In the genomic region with DNA sequence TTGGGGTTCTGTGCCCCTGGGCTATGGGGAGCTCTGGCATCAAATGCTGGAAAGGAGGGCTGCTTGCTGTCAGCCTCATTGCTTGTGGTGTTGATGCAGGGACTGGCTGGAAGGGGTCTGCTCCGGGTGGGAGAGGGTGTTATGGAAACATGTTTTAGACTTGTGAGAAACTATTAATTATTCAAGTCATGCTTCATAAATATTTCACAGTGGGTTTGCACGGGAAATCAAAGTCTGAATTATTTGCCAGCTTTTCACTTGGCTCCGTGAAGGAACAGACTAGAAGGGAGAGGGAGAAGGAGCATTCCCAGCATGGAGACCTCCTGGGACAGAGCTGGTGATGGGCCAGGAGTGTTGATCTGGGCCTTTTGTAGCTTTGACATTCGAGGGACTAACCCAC, we compare ENCODE assay signal across 13 mouse cellular contexts.
DNase-seq lines count a peak whose midpoint lies in the region; ATAC-seq lines count a peak whose summit lies in the region.
"Had no signal": no experiment of that assay in that cellular context is flagged by ENCODE, and none has a peak within 500 bp of the region (broad histone marks: within the 10 kb centered on the region; RNA-seq: fewer than 3 reads in every experiment).

No protein-coding gene starts in this region.

- H3K4me3 ChIP-seq in forebrain, embryonic 13.5 days: no peak overlapping the region
- no peak overlapping the region for H3K4me3 ChIP-seq in forebrain, embryonic 11.5 days (ENCODE audit: low read depth, low read length)
- H3K4me3 ChIP-seq in kidney, embryonic 15.5 days (replicated peaks): no peak overlapping the region
- no peak overlapping the region for H3K4me3 ChIP-seq in midbrain, embryonic 16.5 days (ENCODE audit: low read depth, low read length)
- H3K4me3 ChIP-seq: layer of hippocampus, adult 2 months had no signal

- ATAC-seq in forebrain, embryonic 13.5 days: peak; percentile 69; the same call in 1 of the 2 replicates
- ATAC-seq in forebrain, embryonic 11.5 days (replicated peaks; ENCODE audit: low FRiP score): no peak
- no peak for ATAC-seq in kidney, embryonic 15.5 days (replicated peaks; ENCODE audit: low FRiP score)
- ATAC-seq in midbrain, embryonic 16.5 days: peak; percentile 78

- H3K9me3 ChIP-seq in forebrain, embryonic 13.5 days (replicated peaks): no peaks in the 10 kb centered on the region
- H3K9me3 ChIP-seq in forebrain, embryonic 11.5 days (ENCODE audit: control insufficient read depth, low read length): no peaks in the 10 kb centered on the region
- H3K9me3 ChIP-seq in kidney, embryonic 15.5 days (replicated peaks): no peaks in the 10 kb centered on the region
- H3K9me3 ChIP-seq in midbrain, embryonic 16.5 days (replicated peaks; ENCODE audit: control insufficient read depth, low read length, poor library complexity, severe bottlenecking): no peaks in the 10 kb centered on the region

- intact Hi-C loops in heart, postnatal 10 days (cut with DNase I): no loop called here

- no peak overlapping the region for H3K27ac ChIP-seq in forebrain, embryonic 13.5 days
- H3K27ac ChIP-seq in forebrain, embryonic 11.5 days (ENCODE audit: low read depth, low read length): no peak overlapping the region
- peak overlapping the region; percentile 66 for H3K27ac ChIP-seq in kidney, embryonic 15.5 days
- peak overlapping the region; percentile 57 for H3K27ac ChIP-seq in midbrain, embryonic 16.5 days (ENCODE audit: low read length)
- H3K27ac ChIP-seq: layer of hippocampus, adult 2 months had no signal

- H3K27me3 ChIP-seq in forebrain, embryonic 13.5 days: no peaks in the 10 kb centered on the region
- no peaks in the 10 kb centered on the region for H3K27me3 ChIP-seq in forebrain, embryonic 11.5 days (ENCODE audit: control insufficient read depth, insufficient read depth, low read length)
- no peaks in the 10 kb centered on the region for H3K27me3 ChIP-seq in kidney, embryonic 15.5 days
- H3K27me3 ChIP-seq in midbrain, embryonic 16.5 days (ENCODE audit: control insufficient read depth, insufficient read depth, low read depth, low read length): no peaks in the 10 kb centered on the region

- peaks cover 25% of the 10 kb centered on the region for H3K36me3 ChIP-seq in forebrain, embryonic 13.5 days (ENCODE audit: poor library complexity, severe bottlenecking)
- H3K36me3 ChIP-seq in forebrain, embryonic 11.5 days (ENCODE audit: control insufficient read depth, insufficient read depth, low read length): no peaks in the 10 kb centered on the region
- no peaks in the 10 kb centered on the region for H3K36me3 ChIP-seq in kidney, embryonic 15.5 days
- H3K36me3 ChIP-seq in midbrain, embryonic 16.5 days (ENCODE audit: control insufficient read depth, insufficient read depth, low read length): no peaks in the 10 kb centered on the region; the same call in 1 of the 2 replicates

- no peak for DNase-seq in forebrain, embryonic 11.5 days (ENCODE audit: low spot score)
- no peak for DNase-seq in kidney, adult 11 months
- peak; percentile 56 to 61 for DNase-seq in heart, postnatal 10 days
- no peak for DNase-seq in left cerebral cortex, adult 11 months (ENCODE audit: low spot score)
- no peak for DNase-seq in cerebellum, adult 9-10 months
- DNase-seq: adrenal gland, postnatal 14 days; gastrocnemius, postnatal 14 days; thymus, adult 18-20 months had no signal

- H3K4me1 ChIP-seq in forebrain, embryonic 13.5 days: peaks cover 7% of the 10 kb centered on the region; the same call in 1 of the 2 replicates
- H3K4me1 ChIP-seq in forebrain, embryonic 11.5 days (replicated peaks; ENCODE audit: control insufficient read depth, insufficient read depth, low read length): no peaks in the 10 kb centered on the region
- H3K4me1 ChIP-seq in kidney, embryonic 15.5 days: 0 out of 2 replicates have a peak, but pooled peaks cover 5% of the 10 kb centered on the region
- peaks cover 8% of the 10 kb centered on the region; the same call in 1 of the 2 replicates for H3K4me1 ChIP-seq in midbrain, embryonic 16.5 days (ENCODE audit: control insufficient read depth, insufficient read depth, low read length)

- 52% methylated on average over 4 of the region's 4 CpGs for WGBS in forebrain, embryonic 13.5 days
- 69% methylated on average over 4 of the region's 4 CpGs for WGBS in forebrain, embryonic 11.5 days
- 15% methylated on average over 4 of the region's 4 CpGs for whole genome bisulfite sequencing in kidney, embryonic 15.5 days
- 18% methylated on average over 4 of the region's 4 CpGs for WGBS in midbrain, embryonic 16.5 days

- H3K4me2 ChIP-seq in forebrain, embryonic 13.5 days: no peak overlapping the region
- no peak overlapping the region for H3K4me2 ChIP-seq in forebrain, embryonic 11.5 days (ENCODE audit: low read depth, low read length, severe bottlenecking)
- H3K4me2 ChIP-seq in kidney, embryonic 15.5 days: no peak overlapping the region
- no peak overlapping the region for H3K4me2 ChIP-seq in midbrain, embryonic 16.5 days (ENCODE audit: low read length)
- H3K4me2 ChIP-seq: liver, embryonic 11.5 days had no signal

- no peak overlapping the region for H3K9ac ChIP-seq in forebrain, embryonic 13.5 days
- no peak overlapping the region for H3K9ac ChIP-seq in forebrain, embryonic 11.5 days (ENCODE audit: low read length)
- no peak overlapping the region for H3K9ac ChIP-seq in kidney, embryonic 15.5 days
- no peak overlapping the region for H3K9ac ChIP-seq in midbrain, embryonic 16.5 days (ENCODE audit: low read depth, low read length)

Comparison
In these comparisons a context has a peak if more than half of its experiments do, and no peak if none do; other contexts are left out.
1. ATAC-seq: peak in forebrain, embryonic 13.5 days (single experiment) and midbrain, embryonic 16.5 days (single experiment); none in forebrain, embryonic 11.5 days (single experiment) and kidney, embryonic 15.5 days (single experiment).
2. H3K27ac ChIP-seq: peak in kidney, embryonic 15.5 days (single experiment) and midbrain, embryonic 16.5 days (single experiment); none in forebrain, embryonic 13.5 days (single experiment) and forebrain, embryonic 11.5 days (single experiment).
3. DNase-seq: peak in heart, postnatal 10 days (2 of 2); none in forebrain, embryonic 11.5 days (single experiment), kidney, adult 11 months (single experiment), left cerebral cortex, adult 11 months (single experiment) and cerebellum, adult 9-10 months (single experiment).